Mouse (Mus musculus) gastrocnemius, postnatal 25 days (tissue): ENCODE results near the gene Pkib. TPM values are rescaled to one million over a fixed set of nuclear protein-coding genes. Genes with fewer than 3 reads are reported as not detected.

ENCODE experiments used
- DNase-seq: peaks from one replicate; pipeline ENCODE4 v3.0.0; 2022
- total RNA-seq, 2 experiments: library from RNA; stranded (reverse); gene quantifications; 1 replicate in 1 of 2; 2 replicates in 1 of 2; pipeline ENCODE4 v1.2.3; 2021

The Pkib gene
- total RNA-seq, 2 experiments from 2014 or later: not detected

- no peak for DNase-seq
These were observed 109.0 kb downstream of the Pkib start for GRCm38 (mm10) chr10:57740733-57741132.

- no peak for DNase-seq
These were observed 109.6 kb downstream of the Pkib start for GRCm38 (mm10) chr10:57741351-57741750.

- DNase-seq: no peak
These were observed 111.3 kb downstream of the Pkib start for GRCm38 (mm10) chr10:57743045-57743444.

GRCm38 (mm10) chr10:57743606-57744016, 111.8 kb downstream of the Pkib start:
- DNase-seq: no peak

- no peak for DNase-seq
These were observed 112.5 kb downstream of the Pkib start for GRCm38 (mm10) chr10:57744128-57744765.

GRCm38 (mm10) chr10:57745452-57745851, 113.7 kb downstream of the Pkib start:
- no peak for DNase-seq

GRCm38 (mm10) chr10:57747127-57747526, 115.3 kb downstream of the Pkib start:
- no peak for DNase-seq

GRCm38 (mm10) chr10:57753343-57753742, 121.6 kb downstream of the Pkib start:
- DNase-seq: no peak

GRCm38 (mm10) chr10:57755201-57755736, 123.5 kb downstream of the Pkib start:
- DNase-seq: no peak

- DNase-seq: no peak
These were observed 127.2 kb downstream of the Pkib start for GRCm38 (mm10) chr10:57758999-57759398.

- no peak for DNase-seq
These were observed 128.9 kb downstream of the Pkib start for GRCm38 (mm10) chr10:57760694-57761093.

- DNase-seq: no peak
These were observed 131.3 kb downstream of the Pkib start for GRCm38 (mm10) chr10:57763044-57763443.

GRCm38 (mm10) chr10:57783289-57784130, 151.7 kb downstream of the Pkib start:
- no peak for DNase-seq

- DNase-seq: peak; percentile 29
These were observed 152.5 kb downstream of the Pkib start for GRCm38 (mm10) chr10:57784131-57784875.

- DNase-seq: no peak
These were observed 153.0 kb downstream of the Pkib start, which contains the start of gene Fabp7 for GRCm38 (mm10) chr10:57784876-57785150. TSS of gene Fabp7 (plus strand) at chr10:57784881.

- no peak for DNase-seq
These were observed 153.8 kb downstream of the Pkib start for GRCm38 (mm10) chr10:57785552-57785951.

Other genes with a start within 250 kb of the Pkib start
- gene Hsf2, start 145.6 kb upstream of the Pkib start, total RNA-seq: 10 to 100 TPM; 23.0 to 29.8 TPM
- 100 to 1,000 TPM; 144 to 171 TPM for gene Serinc1, start 99.5 kb upstream of the Pkib start, total RNA-seq
- gene Fabp7, start 152.9 kb downstream of the Pkib start, total RNA-seq: not detected
- gene Smpdl3a, start 162.4 kb downstream of the Pkib start, total RNA-seq: 10 to 100 TPM; 37.6 to 47.7 TPM